Mouse (Mus musculus) brain, embryonic 14.5 days (tissue): ENCODE results near the gene Slc22a23. TPM values are rescaled to one million over a fixed set of nuclear protein-coding genes. Genes with fewer than 3 reads are reported as not detected.

Experiments used
- DNase-seq: peaks from one replicate; pipeline ENCODE4 v3.0.0-alpha.2; 2011; ENCODE audit warnings: low read depth
- CTCF ChIP-seq: fragments of 200-500 bp; IDR thresholded peaks from 2 replicates; pipeline ENCODE4 v1.5.1; 2012; ENCODE audit warnings: inconsistent platforms, mild to moderate bottlenecking, moderate library complexity, borderline replicate concordance; ENCODE audit not compliant: insufficient read depth, insufficient read length; ENCODE audit errors: extremely low read depth
- POLR2A ChIP-seq: fragments of 200-500 bp; IDR thresholded peaks from 2 replicates; pipeline ENCODE4 v1.6.1; 2012; ENCODE audit warnings: mild to moderate bottlenecking, inconsistent platforms, borderline replicate concordance; ENCODE audit not compliant: poor library complexity, insufficient read depth, insufficient read length, severe bottlenecking; ENCODE audit errors: extremely low read depth
- polyA plus RNA-seq: library from polyadenylated mRNA; depleted of rRNA; stranded (reverse); fragments of >200 nt; gene quantifications from 2 replicates; pipeline ENCODE4 v1.2.3, GENCODE M21; 2012

The Slc22a23 gene
- polyA plus RNA-seq, 1 experiment = 87.6 TPM

DNA sequence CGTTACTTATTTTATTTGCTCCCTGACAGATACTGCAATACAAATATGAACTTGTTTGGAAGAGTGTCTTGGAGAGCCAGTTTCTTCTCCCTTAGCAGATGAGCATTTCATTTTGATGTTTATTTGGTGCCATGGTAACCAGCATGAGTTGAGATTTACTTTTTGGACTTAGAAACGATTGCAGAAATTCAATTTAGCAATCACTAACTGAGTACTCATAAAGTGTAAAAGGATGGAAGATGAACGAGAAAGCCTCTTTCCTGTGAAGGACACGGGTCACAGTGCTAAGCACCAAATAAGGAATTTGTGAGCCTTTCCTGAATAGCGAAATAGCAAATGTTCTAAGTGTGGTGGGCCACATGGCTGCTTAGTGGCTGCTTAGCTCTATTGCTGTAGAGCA lies 79.4 kb downstream of the Slc22a23 start:
- TF ChIP-seq CTCF (no peak), POLR2A (no peak)

DNA sequence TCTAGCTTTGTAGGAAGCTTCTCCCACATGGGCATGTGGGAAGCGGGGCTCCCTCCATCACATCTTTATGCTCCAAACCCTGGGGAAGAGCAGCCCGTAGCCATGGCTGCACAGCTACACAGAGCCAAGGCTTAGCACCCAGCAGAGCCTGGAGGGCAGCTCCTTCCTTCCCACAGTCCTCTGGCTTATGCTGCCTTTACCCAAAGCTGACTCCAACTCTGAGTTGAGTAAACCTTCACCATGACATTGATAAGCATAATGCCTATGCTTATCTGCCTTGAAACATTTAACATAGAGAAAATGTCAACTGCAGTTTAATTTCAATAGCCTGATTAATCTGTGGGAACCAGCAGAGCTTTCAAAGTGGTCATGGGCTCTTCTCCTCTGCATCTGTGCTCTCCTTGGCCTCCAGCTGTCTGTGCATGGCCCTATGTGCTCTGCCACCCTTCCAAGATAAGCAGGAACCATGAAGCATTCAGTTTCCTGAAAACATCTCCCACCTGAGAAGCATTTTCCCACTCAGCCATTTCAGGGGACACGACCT lies 79.9 kb downstream of the Slc22a23 start:
- TF ChIP-seq CTCF (no peak), POLR2A (no peak)
- no peak for DNase-seq

More for the DNA sequence above, 79.4 kb downstream of the Slc22a23 start:
- DNase-seq = no peak

DNA sequence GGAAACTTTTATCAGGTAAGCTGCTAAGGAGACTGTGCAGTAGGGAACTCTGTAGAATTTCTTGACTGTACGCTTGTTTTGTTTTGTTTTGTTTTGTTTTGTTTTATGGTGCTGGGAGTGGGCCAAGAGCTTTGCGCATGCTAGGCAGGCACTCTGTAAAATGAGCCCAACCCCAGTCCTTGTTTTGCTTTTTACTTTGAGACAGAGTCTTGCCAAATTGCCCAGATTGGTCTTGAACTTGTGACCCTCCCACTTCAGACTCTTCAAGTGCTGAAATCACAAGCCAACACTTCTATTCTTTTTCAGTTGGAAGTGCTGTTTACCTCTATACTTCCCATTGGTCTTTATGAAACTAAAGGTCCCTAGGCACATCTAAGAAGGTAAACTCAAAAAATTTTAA lies 80.5 kb downstream of the Slc22a23 start:
- no peak for TF ChIP-seq CTCF
- TF ChIP-seq POLR2A = no peak
- peak; percentile 27 for DNase-seq

DNA sequence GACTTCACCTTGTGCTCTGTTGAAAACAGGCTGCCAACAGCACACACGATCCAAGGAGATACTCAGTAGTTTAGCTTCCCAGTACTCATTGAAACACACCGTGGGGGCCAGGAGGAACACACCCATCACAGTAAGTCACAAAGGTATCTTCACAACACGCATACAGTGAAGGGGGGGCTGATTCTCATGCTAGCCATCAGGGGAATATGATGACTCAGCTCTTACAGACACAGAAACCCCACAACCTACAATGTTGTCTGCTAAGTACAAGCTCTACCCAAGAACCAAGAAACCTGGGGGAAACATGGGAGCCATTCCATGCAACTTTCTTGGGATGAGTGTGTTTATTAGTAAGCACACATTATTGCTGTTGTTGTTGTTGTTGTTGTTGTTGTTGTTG lies 86.2 kb downstream of the Slc22a23 start:
- DNase-seq = no peak
- TF ChIP-seq CTCF (no peak), POLR2A (no peak)

DNA sequence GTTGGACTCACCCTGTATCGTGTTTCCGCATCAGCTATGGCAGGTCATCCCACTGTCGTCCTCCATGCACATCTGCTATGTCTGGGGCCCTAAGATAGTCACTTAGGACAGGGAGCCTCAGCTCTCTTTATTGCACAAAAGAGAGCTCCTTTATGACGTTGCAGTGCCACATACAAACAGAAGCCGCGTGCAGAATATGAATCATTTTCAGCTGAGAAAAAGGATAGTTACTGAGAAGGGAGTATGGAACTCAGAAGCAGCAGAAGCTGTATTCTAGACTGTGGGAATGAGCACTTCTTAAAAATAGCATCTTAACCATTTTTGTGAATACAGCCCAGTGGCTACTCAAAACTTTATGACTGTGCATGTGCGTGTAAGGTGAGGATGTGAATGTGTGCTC lies 87.8 kb downstream of the Slc22a23 start:
- TF ChIP-seq POLR2A = no peak
- TF ChIP-seq CTCF = no peak
- DNase-seq = no peak

DNA sequence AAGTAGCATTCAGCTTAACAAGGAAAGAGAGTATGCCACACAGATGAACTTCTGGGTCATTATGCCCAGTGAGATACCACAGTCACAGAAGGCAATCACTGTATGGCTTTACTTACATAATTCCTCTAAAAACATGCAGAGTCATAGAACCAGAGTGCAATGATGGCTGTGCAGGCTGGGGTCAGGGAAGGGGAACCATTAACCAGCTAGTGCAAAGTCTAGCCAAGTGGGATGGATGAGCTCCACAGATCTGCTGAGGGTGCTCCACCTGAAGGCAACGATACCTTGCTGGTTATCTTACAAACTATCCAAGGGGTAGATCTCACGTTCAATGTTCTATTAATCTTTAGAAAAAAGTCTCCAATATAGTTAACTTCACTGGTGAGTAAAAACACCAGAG lies 88.3 kb downstream of the Slc22a23 start:
- no peak for TF ChIP-seq CTCF
- TF ChIP-seq POLR2A = no peak

DNA sequence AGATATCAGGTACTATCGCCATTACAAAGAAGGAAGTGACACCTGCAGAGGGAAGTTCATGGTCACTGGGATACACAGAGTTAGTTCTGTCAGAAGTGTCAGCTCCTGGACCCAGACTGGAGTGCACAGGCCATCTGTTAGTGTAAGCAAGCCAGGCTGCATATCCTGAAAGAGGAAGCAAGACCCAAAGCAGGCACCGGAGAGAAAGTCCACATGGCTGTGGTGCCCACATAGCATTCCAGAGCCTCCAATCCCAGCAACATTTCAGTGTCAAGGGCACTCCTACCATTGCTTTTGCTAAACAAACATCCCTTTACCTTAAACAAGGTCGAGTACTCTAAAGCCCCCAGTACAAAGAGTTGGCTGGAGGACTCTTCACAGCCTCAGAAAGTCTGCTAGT lies 89.7 kb downstream of the Slc22a23 start:
- DNase-seq = no peak
- TF ChIP-seq CTCF = no peak
- TF ChIP-seq POLR2A = no peak

More for the DNA sequence above, 88.3 kb downstream of the Slc22a23 start:
- no peak for DNase-seq

DNA sequence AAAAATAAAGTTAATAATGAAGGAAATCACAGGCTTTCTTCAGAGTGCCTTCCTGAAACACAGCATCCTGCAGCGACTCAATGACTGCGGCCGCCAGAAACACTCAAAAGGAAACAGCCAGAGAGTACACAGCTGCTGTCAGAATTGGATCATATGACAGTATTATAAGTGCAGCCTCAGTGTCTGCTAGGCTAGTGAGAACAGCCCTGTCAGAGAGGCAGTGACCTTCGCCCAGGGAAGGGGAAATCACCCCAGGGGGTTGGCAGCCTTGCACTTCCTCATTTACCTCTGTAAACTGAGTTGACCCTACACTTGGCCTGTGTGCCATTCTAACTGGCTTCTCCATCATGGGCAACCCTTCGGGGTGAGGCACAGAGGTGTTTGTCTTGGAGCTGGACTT lies 90.3 kb downstream of the Slc22a23 start:
- TF ChIP-seq POLR2A (no peak), CTCF (no peak)
- no peak for DNase-seq

DNA sequence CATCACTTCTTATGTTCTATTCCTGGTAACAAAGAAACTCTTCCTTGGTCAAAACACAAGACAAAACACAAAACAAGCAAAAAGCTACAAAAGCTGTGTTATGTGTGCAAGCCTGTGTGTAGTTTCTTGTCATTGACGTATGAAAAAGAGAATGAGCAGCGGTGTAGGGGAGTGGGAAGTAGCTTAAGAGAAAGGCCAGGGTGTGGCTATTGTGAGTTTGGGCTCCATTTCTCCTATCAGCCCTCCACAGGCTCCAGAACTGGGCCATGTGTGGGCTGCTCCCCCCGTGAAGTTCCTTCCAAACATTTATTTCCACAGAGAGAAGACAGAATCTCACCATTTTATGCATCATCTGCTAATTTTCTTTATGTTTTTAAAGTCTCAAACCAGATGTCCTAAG lies 91.2 kb downstream of the Slc22a23 start:
- TF ChIP-seq CTCF (no peak), POLR2A (no peak)
- no peak for DNase-seq

DNA sequence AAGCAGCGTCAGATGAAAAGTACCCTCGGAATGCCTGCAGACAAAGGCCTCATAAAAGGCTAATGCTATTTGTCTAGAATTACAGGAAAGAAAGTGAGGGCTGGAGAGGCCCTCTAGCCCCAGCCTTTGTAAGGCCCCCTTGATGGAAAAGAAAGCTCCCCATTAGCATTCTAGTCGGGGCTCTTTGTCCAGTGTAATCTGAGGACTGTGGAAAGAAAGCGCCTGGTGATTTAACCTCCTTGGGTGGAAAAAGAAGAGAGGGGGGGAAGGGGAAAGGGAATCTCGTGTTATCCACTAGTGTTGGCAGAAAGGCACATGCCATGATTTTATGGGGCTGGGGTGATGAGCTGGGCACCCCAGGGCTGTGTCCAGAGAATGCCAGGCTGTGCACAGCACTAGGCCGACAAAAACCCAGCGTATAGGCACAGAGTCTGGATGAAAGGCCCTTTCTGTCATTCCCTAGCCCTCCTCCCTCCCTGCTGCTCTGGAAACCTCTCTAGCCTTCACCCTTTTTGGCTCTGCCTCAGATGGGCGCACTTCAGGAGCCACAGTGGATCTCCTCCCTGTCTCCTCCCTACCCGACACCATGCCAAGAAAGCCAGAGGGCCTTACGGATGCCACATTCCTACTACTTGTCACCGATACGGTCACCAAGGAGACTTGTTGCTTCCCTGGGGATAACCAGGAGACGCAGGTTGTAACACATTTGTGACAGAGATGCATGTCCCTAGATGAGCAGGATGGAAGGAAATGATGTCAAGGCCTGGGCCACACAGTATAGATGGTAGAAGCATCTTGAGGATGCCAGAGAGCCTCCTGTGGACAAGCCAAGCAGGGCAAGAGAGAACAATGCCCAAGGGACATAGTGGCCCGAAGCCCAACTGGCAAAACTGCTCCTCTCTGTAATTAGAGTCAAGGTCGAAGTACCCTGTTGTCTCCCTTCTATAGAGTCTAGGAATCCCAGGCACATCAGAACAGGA lies 95.8 kb downstream of the Slc22a23 start:
- no peak for TF ChIP-seq CTCF
- no peak for TF ChIP-seq POLR2A
- peak; percentile 97 for DNase-seq

DNA sequence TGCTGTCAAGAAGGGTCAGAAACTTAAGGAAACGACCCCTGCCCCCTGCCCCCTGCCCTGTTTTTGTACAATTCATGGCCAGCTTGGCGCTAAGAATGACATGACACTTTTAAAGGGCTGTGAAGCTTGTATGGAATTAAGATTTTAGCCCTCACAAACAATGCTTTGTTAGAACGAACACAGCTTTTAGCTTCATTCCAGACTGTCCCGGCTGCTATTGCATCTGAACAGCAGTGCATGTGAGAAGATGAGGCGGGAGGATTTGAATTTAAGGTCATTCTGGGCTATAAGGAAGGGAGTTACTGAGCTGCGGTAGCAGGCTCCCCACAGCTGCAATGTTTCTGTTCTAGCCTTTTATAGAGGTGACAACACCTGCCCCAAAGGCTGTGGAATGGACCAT lies 96.9 kb downstream of the Slc22a23 start:
- no peak for TF ChIP-seq CTCF
- no peak for TF ChIP-seq POLR2A
- peak; percentile 67 for DNase-seq

DNA sequence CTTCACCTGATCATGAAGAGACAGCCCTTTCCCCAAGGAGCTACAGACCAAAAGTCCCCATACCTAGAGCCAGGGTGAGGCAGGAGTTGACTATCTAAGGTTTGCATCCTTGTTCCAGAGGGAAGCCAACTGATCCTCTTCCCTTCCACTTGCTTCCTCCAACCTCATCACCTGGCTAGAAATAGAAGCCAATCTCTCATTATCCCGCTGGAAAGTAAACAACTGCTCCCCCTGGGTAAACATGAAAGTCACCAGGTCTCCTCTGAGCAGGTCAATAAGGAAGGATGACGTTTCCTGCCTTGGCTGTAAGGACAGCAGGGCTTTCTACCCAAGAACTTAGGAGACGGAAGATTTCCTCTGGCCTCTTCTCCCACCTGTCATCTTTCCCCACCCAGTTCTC lies 98.2 kb downstream of the Slc22a23 start:
- TF ChIP-seq POLR2A = no peak
- DNase-seq = no peak

DNA sequence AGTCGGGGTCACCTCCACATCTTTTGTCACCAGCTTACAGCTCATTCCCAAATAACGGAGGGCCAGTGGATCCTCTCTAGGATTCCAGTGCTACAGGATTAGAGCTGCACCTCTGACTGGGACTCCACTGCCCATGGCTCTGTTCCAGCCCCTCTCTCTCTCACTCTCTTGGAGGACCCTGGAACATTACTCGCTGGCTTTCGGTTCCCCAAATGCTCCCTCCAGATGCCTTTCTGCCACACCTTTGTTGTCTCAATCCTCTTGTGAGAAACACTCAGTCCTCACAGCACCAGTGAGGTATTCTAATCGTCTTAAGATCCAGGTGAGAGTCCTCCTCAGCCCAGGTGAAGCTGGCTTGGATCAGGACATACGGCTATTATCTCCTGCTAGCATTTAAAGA lies 99.8 kb downstream of the Slc22a23 start:
- TF ChIP-seq CTCF (no peak), POLR2A (no peak)
- no peak for DNase-seq

DNA sequence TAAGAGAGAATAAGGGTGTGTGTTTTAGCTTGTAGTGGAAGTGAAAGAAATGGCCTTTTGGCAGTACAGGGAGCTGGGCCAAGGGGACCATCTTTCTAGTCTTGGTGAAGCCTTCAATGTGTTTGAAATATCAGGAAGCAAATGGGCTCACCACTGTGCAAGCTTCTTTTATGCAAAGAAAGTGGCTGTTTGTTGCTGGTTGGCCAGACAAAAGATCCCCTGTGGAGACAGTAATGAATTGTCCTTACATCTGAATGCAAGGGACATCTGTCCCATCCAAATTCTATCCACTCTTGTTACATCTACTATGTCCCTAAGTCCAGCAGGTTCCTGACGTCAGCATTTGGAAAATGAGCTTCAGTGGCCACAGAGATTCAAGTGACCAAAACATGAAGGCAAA lies 100.8 kb downstream of the Slc22a23 start:
- DNase-seq = peak; percentile 59
- no peak for TF ChIP-seq CTCF
- TF ChIP-seq POLR2A = no peak
